Mouse (Mus musculus): ENCODE data around the gene 9630041A04Rik.

- no peak for TF ChIP-seq GATA1 (IDR thresholded peaks at IDR 0.05; ENCODE audit: borderline replicate concordance, low read length)
- no peak for TF ChIP-seq FLI1 (IDR thresholded peaks at IDR 0.05; ENCODE audit: low read length)
Measured at GRCm38 (mm10) chr9:101956228-101956627, 94.6 kb downstream of the 9630041A04Rik start.

Measured in megakaryocyte, embryonic 14.5 days (primary cell).